Mouse (Mus musculus): ENCODE data around the gene Nfkbia. TPM values are rescaled to one million over a fixed set of nuclear protein-coding genes. Genes with fewer than 3 reads are reported as not detected.

The Nfkbia gene
- polyA plus RNA-seq, 1 experiment from 2014 or later: 42.6 TPM

DNA sequence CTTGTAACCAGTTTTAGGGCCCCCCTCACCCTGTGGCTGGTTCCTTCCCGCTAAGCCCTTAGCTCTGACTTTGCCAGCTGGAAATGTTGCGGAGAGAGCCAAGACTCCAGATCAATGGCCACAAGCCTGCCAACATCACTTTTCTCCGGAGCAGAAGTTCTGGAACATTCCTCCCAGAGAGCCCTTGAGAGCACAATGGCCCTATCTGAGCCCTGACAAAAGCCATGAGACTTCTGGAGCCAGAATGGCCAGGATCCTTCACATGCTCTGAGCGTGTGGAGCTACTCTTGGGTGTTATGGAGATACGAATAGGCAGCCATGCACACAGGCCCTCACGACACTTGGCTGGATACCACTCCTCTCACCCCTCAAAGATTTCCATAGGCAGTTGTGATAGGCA lies 7.6 kb downstream of the Nfkbia start:
- ATAC-seq (replicated peaks; ENCODE audit: insufficient number of reproducible peaks, low FRiP score, low TSS enrichment): no peak
- no peak overlapping the region for H3K9ac ChIP-seq (ENCODE audit: low read depth, low read length)
- H3K27ac ChIP-seq (ENCODE audit: low read depth, low read length): no peak overlapping the region
- no peaks in the 10 kb centered on the region for H3K27me3 ChIP-seq (ENCODE audit: control insufficient read depth, insufficient read depth, low read length)
- H3K4me3 ChIP-seq (ENCODE audit: low read depth, low read length): no peak overlapping the region
- 77% methylated on average over 6 of the region's 6 CpGs for WGBS (ENCODE audit: insufficient replicate concordance)
- H3K4me1 ChIP-seq (ENCODE audit: control insufficient read depth, insufficient read depth, low read length): peaks cover 5% of the 10 kb centered on the region
- H3K9me3 ChIP-seq (replicated peaks; ENCODE audit: control insufficient read depth, low read length): no peaks in the 10 kb centered on the region
- H3K4me2 ChIP-seq: no peak overlapping the region
- peaks cover 12% of the 10 kb centered on the region for H3K36me3 ChIP-seq (ENCODE audit: control insufficient read depth, insufficient read depth, low read length)

DNA sequence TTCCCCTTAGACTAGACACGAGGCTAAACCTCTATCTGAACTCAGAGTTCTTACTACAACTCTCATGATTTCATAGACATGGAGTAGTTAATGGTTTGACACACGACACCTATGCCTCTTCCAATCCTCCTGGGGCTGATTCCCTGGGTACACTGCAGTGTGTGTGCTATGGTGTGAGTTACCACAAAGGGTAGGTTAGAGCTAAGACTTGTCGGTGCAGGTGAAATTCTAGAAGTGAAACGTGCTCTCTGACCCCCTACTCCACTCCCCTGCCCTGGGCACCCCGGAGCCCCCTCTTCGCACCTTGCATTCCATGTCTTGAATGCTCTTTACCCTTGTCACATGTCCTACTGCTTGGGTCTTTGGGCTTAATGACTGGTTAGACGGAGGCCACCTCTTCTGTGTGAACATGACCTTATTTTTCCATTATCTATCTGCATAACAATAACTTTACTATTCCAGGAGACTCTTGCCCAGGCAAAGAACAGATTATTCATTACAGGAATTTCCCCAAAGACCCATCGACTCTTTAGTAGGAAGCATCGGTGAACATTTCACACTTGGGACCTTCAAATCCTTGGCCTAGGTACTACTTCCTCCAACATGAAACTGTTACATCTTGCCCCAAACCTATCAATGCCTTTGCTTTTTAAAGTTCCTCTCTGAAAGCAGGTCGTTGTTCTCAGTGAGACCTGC lies 8.2 kb downstream of the Nfkbia start:
- H3K9ac ChIP-seq (ENCODE audit: low read depth, low read length): no peak overlapping the region
- H3K4me3 ChIP-seq (ENCODE audit: low read depth, low read length): no peak overlapping the region
- no peak for ATAC-seq (replicated peaks; ENCODE audit: insufficient number of reproducible peaks, low FRiP score, low TSS enrichment)
- no peak overlapping the region for H3K27ac ChIP-seq (ENCODE audit: low read depth, low read length)
- no peak overlapping the region for H3K4me2 ChIP-seq
- H3K27me3 ChIP-seq (ENCODE audit: control insufficient read depth, insufficient read depth, low read length): no peaks in the 10 kb centered on the region
- 72% methylated on average over 10 of the region's 10 CpGs for WGBS (ENCODE audit: insufficient replicate concordance)
- H3K4me1 ChIP-seq (ENCODE audit: control insufficient read depth, insufficient read depth, low read length): peaks cover 5% of the 10 kb centered on the region
- H3K36me3 ChIP-seq (ENCODE audit: control insufficient read depth, insufficient read depth, low read length): peaks cover 11% of the 10 kb centered on the region
- no peaks in the 10 kb centered on the region for H3K9me3 ChIP-seq (replicated peaks; ENCODE audit: control insufficient read depth, low read length)

DNA sequence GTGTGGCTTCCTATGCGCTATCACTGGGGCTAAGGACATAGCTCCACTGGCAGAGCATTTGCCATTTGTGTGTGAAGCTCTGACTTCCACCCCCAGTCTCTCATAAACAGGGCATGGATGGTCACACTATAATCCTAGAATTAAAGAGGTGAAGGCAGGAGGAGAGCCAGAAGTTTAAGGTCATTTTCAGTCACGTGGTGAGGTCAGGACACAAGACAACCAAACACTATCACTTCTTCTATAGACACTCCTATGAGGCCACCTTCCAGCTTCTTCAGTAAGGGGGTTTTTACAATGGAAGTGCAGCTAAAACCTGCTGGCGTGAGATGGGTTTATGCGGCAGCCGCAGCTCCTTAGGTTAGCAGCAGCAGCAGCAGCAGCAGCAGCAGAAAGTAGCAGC lies 8.9 kb downstream of the Nfkbia start:
- no peak for ATAC-seq (replicated peaks; ENCODE audit: insufficient number of reproducible peaks, low FRiP score, low TSS enrichment)
- Histone ChIP-seq H3K9me3 (replicated peaks; ENCODE audit: control insufficient read depth, low read length) (no peaks in the 10 kb centered on the region), H3K27ac (ENCODE audit: low read depth, low read length) (no peak overlapping the region), H3K4me1 (ENCODE audit: control insufficient read depth, insufficient read depth, low read length) (peaks cover 5% of the 10 kb centered on the region), H3K4me3 (ENCODE audit: low read depth, low read length) (no peak overlapping the region), H3K36me3 (ENCODE audit: control insufficient read depth, insufficient read depth, low read length) (peaks cover 4% of the 10 kb centered on the region), H3K4me2 (no peak overlapping the region), H3K27me3 (ENCODE audit: control insufficient read depth, insufficient read depth, low read length) (no peaks in the 10 kb centered on the region), H3K9ac (ENCODE audit: low read depth, low read length) (no peak overlapping the region)
- WGBS (ENCODE audit: insufficient replicate concordance): 76% methylated on average over 5 of the region's 5 CpGs

DNA sequence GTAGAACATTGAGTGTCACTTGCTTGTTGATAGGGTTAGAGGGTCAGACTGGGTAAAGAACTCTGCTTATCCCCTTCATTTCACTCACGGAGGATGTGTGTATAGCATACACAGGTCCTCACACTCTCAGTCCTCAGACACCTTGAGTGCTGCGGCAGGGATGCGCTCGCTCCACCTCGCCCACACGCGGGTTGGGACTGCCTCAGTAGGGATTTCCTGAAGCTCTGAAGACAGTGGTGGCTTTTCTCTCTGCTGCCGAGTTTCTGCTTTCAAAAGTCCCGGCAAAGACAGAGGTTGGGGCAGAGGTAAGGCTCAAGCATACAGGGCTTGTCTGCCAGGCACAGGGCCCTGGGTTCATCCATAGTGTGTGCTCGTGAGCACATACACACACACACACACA lies 9.7 kb downstream of the Nfkbia start:
- no peak overlapping the region for H3K4me2 ChIP-seq
- no peak overlapping the region for H3K4me3 ChIP-seq (ENCODE audit: low read depth, low read length)
- no peaks in the 10 kb centered on the region for H3K9me3 ChIP-seq (replicated peaks; ENCODE audit: control insufficient read depth, low read length)
- no peak for ATAC-seq (replicated peaks; ENCODE audit: insufficient number of reproducible peaks, low FRiP score, low TSS enrichment)
- no peak overlapping the region for H3K9ac ChIP-seq (ENCODE audit: low read depth, low read length)
- WGBS (ENCODE audit: insufficient replicate concordance): 68% methylated on average over 10 of the region's 10 CpGs
- H3K27me3 ChIP-seq (ENCODE audit: control insufficient read depth, insufficient read depth, low read length): no peaks in the 10 kb centered on the region
- peaks cover 2% of the 10 kb centered on the region; the same call in 1 of the 2 replicates for H3K36me3 ChIP-seq (ENCODE audit: control insufficient read depth, insufficient read depth, low read length)
- peaks cover 5% of the 10 kb centered on the region for H3K4me1 ChIP-seq (ENCODE audit: control insufficient read depth, insufficient read depth, low read length)
- H3K27ac ChIP-seq (ENCODE audit: low read depth, low read length): no peak overlapping the region

DNA sequence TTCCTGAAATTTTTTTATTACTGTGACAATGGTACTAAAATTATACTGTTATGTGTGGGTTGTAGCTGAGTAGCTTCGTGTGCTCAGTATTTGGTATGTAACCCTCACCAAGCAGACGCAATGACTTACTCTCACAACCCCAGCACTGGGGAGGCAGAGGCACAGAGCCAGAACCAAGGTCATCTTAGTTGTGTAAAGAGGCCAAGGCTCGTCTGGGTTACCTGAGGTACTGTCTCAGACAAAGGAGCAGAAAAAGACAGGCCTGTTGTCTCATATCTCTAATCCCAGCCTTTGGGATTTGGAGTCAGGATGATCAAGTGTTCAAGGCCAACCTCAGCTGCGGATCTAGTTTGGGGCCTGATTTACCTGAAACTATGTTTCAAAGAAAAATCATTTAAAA lies 10.7 kb downstream of the Nfkbia start:
- H3K4me1 ChIP-seq (ENCODE audit: control insufficient read depth, insufficient read depth, low read length): peaks cover 5% of the 10 kb centered on the region
- H3K36me3 ChIP-seq (ENCODE audit: control insufficient read depth, insufficient read depth, low read length): peaks cover 2% of the 10 kb centered on the region; the same call in 1 of the 2 replicates
- H3K9ac ChIP-seq (ENCODE audit: low read depth, low read length): no peak overlapping the region
- WGBS (ENCODE audit: insufficient replicate concordance): 79% methylated on average over 4 of the region's 4 CpGs
- H3K9me3 ChIP-seq (replicated peaks; ENCODE audit: control insufficient read depth, low read length): no peaks in the 10 kb centered on the region
- no peak overlapping the region for H3K4me3 ChIP-seq (ENCODE audit: low read depth, low read length)
- H3K27ac ChIP-seq (ENCODE audit: low read depth, low read length): no peak overlapping the region
- no peak for ATAC-seq (replicated peaks; ENCODE audit: insufficient number of reproducible peaks, low FRiP score, low TSS enrichment)
- H3K27me3 ChIP-seq (ENCODE audit: control insufficient read depth, insufficient read depth, low read length): no peaks in the 10 kb centered on the region
- no peak overlapping the region for H3K4me2 ChIP-seq

DNA sequence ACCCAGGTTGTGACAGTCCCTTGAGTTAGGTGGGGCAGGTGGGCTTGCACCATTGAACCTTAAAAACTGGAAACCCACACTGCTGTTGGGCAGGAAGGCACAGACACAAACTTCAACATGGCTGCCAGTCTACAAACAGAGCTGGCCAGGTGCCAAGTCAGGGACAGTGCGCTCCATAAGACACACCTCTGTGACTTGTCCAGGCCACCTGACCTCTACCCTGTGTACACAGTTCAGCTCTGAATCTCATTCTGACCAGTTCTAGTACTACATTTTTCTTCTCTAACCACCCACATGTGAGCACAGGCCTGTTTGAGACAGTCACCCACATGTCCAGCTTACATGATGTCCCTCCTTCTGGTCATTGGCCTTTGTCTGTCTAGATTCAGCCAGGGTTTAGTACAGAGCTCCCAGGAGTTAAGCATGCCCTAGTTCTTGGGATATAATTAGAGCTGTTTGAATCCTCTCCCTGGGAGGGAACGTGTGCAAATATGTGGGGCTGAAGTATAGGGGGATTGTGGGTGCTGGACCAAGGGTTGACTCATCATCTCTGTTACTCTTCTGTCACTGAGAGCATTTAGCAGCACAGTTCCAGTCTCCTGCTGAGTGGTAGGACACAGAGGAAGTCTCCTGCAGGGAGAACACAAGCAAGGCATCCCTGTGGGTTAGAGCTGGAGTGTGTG lies 11.8 kb downstream of the Nfkbia start:
- ATAC-seq (replicated peaks; ENCODE audit: insufficient number of reproducible peaks, low FRiP score, low TSS enrichment): no peak; the same call in 1 of the 2 replicates
- Histone ChIP-seq H3K4me1 (ENCODE audit: control insufficient read depth, insufficient read depth, low read length) (peaks cover 5% of the 10 kb centered on the region), H3K36me3 (ENCODE audit: control insufficient read depth, insufficient read depth, low read length) (no peaks in the 10 kb centered on the region), H3K27me3 (ENCODE audit: control insufficient read depth, insufficient read depth, low read length) (no peaks in the 10 kb centered on the region), H3K27ac (ENCODE audit: low read depth, low read length) (no peak overlapping the region), H3K4me3 (ENCODE audit: low read depth, low read length) (no peak overlapping the region), H3K9me3 (replicated peaks; ENCODE audit: control insufficient read depth, low read length) (no peaks in the 10 kb centered on the region), H3K4me2 (no peak overlapping the region), H3K9ac (ENCODE audit: low read depth, low read length) (no peak overlapping the region)
- 63% methylated on average over 2 of the region's 2 CpGs for WGBS (ENCODE audit: insufficient replicate concordance)

DNA sequence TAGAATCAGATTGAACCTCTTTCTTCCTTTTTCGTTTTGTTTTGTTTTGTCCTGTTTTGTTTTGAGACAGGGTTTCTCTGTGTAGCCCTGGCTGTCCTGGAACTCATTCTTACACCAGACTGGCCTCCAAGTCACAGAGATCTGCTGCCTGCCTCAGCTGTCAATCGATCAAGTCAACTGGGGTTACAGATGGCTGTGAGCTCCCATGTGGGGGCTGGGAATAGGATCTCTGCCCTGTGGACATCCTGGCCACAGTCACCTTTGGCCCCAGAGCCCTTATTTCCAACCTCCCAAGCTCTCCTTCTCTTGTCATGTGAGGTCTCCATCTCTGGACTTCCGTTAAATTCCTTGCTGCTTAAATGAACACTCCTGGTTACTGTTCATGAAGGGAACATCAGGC lies 13.5 kb downstream of the Nfkbia start:
- Histone ChIP-seq H3K27me3 (ENCODE audit: control insufficient read depth, insufficient read depth, low read length) (no peaks in the 10 kb centered on the region), H3K36me3 (ENCODE audit: control insufficient read depth, insufficient read depth, low read length) (no peaks in the 10 kb centered on the region), H3K4me1 (ENCODE audit: control insufficient read depth, insufficient read depth, low read length) (peaks cover 5% of the 10 kb centered on the region), H3K9me3 (replicated peaks; ENCODE audit: control insufficient read depth, low read length) (no peaks in the 10 kb centered on the region), H3K9ac (ENCODE audit: low read depth, low read length) (no peak overlapping the region), H3K4me3 (ENCODE audit: low read depth, low read length) (no peak overlapping the region), H3K27ac (ENCODE audit: low read depth, low read length) (no peak overlapping the region), H3K4me2 (no peak overlapping the region)
- 68% methylated on average over 3 of the region's 3 CpGs for WGBS (ENCODE audit: insufficient replicate concordance)
- no peak for ATAC-seq (replicated peaks; ENCODE audit: insufficient number of reproducible peaks, low FRiP score, low TSS enrichment)

DNA sequence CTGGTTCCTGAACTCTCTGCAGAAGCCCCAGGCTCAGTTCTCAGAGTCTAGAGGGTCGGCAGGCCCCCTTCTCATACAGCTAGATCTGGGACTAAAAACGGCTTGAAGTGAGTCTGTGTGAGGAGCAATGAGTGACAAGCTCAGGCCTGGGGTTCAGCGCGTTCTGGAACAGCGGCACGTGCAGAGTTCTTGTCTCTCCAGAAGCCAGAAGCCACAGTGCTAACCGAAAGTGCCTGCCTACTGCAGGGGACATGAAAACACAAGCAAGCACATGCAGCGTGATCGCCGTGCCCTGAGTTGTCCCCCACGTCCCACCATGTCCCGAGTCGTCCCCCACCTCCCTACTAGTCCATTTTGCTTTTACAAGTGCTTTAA lies 18.3 kb downstream of the Nfkbia start:
- Histone ChIP-seq H3K4me2 (no peak overlapping the region), H3K27ac (ENCODE audit: low read depth, low read length) (no peak overlapping the region), H3K27me3 (ENCODE audit: control insufficient read depth, insufficient read depth, low read length) (no peaks in the 10 kb centered on the region), H3K4me1 (ENCODE audit: control insufficient read depth, insufficient read depth, low read length) (peaks cover 5% of the 10 kb centered on the region), H3K9me3 (replicated peaks; ENCODE audit: control insufficient read depth, low read length) (no peaks in the 10 kb centered on the region), H3K4me3 (ENCODE audit: low read depth, low read length) (no peak overlapping the region), H3K9ac (ENCODE audit: low read depth, low read length) (no peak overlapping the region), H3K36me3 (ENCODE audit: control insufficient read depth, insufficient read depth, low read length) (no peaks in the 10 kb centered on the region)
- 76% methylated on average over 13 of the region's 13 CpGs for WGBS (ENCODE audit: insufficient replicate concordance)
- ATAC-seq (replicated peaks; ENCODE audit: insufficient number of reproducible peaks, low FRiP score, low TSS enrichment): no peak

Measured in heart, embryonic 11.5 days (tissue).